Mouse (Mus musculus) urinary bladder, postnatal 4 days (tissue): Measurements from ENCODE around the gene Adora1.

ENCODE experiments used
- DNase-seq, 2 experiments: peaks; one replicate each; pipeline ENCODE4 v3.0.0; 2021 to 2022; ENCODE audit warnings: low spot score in 2 of 2

Adora1 gene

DNA sequence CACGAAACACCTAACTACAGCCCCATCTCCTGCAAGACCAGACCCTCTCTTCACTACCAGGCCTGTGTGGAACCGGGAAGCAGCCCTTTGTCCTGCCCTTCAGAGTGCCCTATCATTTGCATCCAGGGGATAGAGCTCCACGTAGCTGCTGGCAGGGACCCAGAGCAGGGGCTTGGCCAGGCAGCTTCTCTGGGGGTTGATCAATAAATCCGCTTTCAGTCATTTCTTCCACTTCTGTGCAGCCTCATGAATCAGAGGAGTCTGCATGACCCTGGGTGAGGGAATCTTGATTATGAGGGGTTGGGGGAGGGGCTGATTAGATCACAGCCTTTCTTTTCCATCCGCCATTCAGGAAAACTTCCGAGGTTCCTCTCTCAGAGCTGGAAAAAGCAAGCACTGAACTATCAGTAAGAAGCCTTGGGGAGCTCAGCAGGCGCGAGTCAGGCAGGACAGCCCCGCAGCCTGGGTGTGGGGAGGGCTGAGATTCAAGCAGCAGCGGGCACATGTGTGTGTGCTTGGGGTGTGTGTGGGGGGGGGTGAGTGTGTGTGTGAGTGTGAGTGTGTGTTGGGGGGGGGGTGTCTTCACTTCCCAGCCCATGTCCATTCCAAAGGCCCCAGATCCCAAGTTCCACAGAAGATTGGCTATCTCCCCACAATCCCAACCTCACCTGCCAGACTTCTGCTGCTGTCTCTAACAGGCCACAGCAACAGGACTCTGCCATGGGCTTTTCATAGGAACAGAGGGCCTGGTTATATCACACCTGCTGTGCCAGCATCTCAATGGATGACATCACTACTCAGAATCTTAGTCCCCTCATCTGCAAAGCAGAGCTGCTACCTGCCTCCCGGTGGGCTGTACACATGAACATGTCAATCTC is 19.2 kb downstream of the Adora1 start:
- no peak for DNase-seq

DNA sequence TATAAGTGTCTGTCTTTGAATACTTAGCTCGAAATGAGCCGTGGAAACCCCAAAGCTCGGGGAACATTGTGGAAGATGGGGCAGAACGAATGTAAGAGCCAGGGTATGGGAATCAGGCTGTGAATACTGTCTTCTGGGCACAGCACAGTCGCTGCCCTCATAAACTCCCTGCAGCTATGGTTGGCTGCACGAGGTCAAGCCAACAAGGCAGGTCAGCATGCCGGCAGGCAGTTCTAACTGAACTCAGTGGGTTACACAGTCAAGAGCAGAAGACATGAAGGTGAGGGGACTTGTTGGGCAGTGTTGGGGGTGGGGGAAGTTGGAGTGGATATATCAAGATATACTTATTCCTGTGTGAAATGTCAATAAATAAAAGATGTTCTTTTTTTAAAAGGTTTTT is 20.2 kb downstream of the Adora1 start:
- DNase-seq = no peak

DNA sequence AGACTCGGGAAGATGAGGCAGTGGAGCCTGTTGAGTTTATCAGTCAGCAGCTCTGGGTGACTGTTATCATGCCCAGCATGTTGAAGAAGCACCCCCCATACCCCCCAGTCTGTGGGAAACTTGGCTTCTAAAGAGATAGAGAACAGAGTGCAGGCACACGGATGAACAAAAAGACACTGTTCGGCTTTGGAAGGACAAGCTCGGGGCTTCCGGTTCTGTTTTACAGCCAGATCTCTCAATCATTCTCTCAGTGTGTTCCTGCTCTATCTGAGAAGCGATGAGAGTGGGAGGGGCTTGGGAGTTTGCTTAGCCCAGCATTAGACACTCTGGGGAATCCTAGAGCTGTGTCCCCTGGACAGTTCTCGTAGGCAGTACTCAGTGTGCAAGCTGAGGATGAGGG is 21.8 kb downstream of the Adora1 start:
- no peak for DNase-seq

DNA sequence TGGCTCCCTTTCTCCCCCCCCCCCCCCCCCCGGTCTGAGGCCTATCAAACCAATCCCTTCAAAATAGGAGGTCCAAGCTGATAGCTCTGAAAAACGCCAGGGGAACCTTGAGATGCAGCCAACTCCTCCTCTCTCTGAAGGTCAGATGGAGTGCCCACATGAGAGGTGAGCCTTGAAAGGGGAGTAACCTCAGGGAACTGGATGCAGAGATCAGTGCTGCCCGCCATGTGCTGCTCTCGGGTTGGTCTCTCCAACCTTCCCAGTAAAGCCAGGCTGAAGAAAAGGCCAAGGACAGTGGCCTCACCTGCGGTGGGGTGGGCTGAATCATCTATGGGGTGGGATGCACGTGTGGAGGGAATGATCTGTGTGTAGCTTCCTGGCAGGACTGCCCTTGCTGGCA is 22.9 kb downstream of the Adora1 start:
- no peak for DNase-seq

DNA sequence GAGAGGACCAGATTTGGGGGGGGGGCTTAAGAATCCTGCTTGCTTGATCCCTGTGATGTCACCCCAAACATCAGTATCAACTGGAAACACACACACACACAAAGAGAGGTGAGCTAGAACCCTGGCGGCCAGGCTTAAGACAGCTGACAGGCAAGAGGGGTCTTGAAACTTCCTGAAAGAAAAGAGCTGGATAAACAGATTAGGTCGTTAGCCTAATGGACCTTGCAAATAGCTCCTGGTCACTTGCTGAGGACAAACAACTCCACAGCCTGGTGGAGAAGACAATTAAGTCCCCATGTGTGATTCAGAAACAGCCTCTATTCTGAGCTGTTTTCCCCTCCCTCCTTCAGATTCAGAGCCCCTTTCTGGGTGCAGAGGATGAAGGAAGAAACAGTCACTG is 23.6 kb downstream of the Adora1 start:
- no peak for DNase-seq

DNA sequence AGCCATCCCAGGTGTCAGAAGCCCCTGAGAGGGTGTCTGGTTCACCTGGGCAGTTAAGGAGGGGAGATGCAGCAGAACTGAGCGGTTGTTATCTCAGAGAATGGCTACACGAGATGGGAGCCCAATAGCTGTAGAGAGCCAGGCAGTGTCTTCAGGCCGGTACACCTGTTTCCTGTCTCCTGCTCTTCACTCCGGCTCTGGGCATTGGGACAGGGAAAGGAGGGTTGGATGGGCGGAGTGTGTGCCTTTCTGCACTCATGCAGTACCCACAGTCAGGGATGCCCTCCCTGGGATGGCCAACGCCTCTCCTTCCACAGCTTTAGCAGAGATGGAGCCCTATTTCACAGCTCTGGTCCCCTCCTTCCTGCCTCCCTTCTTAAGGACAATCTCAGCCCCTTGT is 24.2 kb downstream of the Adora1 start:
- no peak for DNase-seq

DNA sequence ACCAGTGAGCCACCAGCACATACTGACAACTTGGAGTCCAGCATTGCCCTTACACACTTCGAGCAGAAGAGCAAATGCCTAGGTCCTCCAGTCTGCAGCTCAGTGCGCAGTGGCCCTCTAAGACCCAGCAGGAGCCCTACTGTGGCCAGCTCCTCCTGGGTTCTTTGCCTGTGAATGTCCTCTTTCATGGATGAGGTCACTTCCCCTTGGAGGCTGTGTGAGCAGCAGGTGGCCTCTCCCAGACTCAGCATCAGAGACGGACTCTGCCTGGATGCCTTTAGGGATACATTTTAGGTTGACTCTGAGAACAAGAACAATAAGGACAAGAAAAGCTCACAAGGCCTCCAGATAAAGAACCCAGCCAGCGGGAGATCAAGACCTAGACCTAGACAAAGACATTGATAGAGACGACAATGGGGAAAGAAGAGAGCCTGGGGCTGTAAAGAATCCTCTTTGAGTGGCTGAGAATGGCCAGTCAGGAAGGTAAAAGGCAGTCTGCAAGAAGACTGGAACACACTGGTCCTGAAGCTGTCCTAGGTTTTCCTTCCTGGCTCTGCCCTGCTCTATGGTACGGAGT is 25.0 kb downstream of the Adora1 start:
- DNase-seq = no peak

DNA sequence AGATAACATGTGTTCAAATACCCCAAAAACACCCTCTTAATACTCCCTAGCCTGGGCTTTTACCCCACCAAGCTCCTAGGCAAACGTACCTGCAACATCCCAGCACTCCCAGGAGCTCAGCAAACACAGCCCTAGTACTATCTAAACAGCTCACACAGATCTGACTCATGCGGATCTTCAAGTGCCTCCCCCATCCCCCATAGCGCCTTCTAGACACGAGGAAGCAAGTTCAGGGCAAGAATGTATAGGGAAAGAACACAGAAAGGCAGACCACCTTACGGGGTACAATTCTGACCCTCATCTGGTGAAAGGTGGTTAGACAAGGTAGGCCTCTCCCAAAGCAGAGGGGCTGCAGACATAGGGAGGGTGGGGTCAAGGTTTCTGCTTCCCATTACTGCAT is 29.1 kb downstream of the Adora1 start:
- no peak for DNase-seq

DNA sequence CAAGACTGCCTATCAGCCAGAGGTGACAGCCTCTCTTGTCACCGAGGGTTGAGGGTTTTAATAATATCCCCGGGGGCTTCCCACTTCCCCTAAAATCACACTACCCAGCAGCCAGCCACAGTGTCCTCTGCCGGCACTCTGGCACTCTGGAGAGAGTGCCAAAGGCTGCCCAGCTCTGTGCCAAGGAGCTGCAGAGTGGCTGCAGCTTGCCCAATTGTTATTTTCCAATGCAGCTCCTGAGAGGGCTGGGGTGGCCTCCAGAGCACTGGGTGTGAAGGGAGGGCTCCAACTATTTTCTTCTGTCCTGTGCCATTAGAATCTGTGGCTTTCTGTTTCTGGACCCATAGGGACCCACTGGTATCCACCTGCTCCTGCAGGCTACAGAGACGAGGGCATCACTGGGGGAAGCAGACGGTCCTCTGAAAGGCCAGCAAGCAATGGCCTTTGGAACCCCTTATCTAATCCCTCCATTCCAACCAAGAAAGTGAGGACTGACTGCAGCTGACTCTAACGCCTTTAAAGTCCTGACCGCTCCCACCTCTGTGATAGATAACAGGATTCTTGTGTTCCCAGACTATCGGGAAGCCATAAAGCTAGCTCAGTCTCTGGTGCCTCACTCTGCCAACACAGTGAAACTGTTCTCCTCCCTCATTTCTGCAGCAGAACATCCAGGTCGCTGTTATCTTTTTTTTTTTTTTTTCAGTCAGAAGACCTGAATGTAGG is 29.8 kb downstream of the Adora1 start:
- DNase-seq = no peak

DNA sequence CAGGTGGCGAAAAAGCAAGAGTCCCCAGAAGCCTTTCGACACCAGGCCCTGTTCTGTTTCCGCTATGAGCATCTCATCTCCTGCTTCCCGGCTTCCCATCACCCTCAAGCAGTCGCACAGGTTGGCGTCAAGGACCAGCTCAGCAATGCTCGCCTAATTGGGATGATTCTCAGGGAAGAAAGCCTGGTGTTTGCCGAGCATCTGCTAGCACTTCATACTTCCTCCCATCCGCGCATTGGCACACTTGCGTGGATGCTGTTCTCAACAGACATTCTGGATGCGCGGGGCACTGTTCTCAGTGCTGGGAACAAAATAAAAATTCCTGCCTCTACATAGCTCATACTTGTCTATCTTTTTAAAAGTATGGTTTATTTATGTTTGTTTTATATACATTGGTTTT is 31.0 kb downstream of the Adora1 start:
- DNase-seq = no peak

DNA sequence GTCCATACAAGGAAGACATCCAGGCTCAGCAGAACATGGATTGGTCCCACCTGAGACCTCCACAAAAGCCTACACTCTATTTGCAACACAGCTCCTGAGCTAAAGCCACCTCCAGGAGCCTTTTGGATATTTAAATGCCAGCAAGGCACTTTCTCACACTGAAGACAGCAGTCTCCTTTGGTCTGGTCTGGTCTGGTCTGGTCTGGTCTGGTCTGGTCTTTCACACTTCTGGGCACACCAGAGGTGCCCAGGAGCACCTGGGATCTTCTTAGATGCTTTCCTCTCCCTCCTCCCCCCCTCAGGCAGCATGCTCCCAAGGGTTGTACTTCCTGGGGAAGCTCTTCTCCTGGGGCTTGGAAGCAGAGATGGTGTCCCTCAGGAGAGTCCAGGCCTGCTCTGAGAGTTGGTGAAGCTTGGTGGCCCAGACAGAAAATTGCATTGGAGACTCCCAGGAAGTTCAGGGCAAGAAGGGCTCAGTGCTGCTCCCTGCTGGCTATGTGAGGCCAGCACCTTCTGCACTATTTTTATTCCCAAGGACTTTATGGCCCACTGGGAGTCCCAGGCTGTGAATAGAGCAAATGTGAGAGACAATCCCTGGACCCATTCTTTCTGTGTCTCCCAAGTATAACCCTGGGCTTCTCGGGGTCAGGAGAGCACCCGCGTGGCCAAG is 33.3 kb downstream of the Adora1 start:
- DNase-seq = peak; percentile 42 to 72

DNA sequence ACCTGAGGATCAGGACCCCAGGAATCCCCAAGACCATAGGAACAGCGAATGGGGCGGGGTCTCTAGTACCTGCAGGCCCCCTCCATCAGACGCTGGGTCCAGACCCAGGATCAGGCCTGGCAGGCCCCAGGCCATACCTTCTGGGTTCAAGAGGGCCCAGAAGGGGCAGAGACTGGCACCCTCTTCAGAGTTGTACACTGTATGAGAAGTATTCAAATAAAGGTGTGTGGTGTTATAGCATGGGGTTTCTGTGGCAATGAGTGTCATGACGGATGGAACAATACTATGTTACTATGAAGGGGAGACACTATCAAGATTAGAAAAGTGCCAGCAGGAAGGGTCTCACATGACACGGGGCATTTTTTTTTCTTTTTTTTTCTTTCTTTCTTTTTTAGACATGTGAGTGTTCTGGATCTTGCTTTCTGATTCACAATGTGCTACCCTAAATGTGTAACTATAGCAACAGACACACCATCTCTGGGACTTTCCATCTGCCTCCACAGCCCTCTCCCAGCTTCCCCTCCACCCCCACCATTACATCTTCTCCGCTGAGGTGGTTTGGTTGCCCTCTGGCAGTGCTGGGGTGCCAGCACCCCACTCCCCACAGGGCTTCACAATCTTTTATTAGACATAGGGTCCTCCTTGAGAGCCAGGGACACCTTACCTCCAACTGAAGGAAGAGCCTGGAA is 34.1 kb downstream of the Adora1 start:
- DNase-seq = no peak

DNA sequence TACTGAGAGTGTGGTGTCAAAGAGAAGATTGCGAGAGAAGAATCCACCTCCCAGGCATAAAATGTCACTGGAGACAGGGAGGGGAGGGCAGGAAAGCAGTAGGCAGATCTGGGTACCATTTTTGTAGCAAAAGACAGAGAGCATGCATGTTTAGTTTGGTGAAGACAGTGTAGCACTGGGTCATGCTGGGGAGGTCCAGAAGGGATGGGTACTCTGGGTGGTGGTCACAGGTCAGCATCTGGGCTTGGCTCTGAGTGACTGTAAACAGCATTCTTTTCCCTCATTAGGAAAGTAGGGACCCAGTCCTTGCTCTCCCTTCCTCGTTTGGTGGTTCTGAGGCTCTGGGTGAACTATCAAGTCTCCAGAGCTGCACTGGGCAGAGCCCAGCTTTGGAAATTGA is 34.8 kb downstream of the Adora1 start:
- DNase-seq = no peak

DNA sequence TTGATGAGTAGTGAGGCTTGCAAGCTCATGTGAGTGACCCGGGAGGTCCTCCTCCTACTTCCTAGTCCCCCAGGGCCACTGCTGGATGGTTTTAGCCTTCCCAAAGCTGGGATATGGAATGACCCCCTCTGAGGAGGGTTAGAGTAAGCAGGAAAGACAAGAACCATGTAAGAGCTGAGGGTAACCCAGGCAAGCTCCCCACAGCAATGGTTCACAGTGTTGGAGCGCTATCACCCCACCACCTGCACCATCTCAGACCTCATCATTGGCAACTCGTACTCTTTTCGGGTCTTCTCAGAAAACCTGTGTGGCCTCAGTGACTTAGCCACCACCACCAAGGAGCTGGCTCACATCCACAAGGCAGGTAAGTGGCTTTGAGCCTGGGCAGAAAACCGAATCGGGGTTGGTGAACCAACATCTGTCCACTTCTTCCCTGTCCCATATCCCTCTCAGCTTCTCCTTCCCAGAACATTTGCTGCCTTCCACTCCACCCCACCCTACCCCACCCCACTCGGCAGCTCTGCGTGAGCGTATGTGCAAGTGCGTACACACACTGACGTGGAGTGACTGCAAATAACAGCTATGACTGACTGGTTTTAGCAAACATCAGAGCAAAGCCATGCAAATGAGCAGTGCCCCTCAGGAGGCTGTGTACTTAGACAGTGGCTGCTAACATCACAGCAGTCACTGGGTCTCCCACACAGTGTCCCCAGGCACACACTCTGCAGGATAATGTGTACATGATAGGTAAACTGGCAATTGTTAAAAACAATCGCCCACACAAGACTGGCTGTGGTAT is 36.8 kb downstream of the Adora1 start:
- no peak for DNase-seq

DNA sequence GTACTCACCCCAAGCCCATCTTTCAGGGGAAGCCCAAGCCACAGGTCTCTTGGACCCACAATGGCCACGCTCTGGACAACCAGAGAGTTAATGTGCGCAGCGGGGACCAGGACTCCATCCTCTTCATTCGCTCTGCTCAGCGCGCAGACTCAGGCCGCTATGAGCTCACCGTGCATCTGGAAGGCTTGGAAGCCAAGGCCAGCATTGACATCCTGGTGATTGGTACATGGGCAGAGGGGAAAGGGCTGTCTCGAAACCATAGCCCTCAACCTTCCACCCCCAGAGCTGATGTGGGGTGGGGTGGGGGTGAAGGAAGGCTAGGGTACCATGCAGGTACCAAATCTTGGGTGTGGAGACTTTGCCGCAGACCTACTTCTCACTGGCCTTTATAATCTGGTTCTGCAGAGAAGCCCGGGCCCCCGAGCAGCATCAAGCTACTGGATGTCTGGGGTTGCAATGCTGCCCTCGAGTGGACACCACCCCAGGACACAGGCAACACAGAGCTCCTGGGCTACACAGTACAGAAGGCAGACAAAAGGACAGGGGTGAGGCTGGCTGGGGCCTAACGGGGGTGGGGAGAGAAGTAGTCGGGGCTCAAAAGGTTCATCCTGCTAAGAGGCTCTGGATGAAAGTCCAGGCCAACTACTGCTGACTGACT is 37.8 kb downstream of the Adora1 start:
- no peak for DNase-seq

DNA sequence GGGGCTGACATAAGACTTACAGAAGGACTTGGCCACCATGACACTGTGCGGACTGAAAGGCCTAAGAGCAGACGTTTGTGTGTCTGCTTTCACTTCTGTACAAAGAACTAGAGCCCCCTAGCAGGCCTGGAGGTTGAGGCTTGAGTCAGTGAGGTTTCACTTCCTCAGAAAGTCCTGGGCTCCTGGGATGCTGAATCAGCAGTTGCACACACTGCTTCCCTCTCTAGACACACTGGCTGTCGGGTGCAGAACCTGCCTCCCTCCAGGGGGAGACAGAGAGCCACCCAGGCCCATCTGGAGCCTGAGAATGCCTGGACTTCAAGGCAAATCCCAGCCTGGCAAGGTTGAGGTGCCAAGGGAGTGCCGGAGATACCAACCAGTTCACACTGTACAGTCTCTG is 38.8 kb downstream of the Adora1 start:
- DNase-seq = peak; percentile 65 to 79

DNA sequence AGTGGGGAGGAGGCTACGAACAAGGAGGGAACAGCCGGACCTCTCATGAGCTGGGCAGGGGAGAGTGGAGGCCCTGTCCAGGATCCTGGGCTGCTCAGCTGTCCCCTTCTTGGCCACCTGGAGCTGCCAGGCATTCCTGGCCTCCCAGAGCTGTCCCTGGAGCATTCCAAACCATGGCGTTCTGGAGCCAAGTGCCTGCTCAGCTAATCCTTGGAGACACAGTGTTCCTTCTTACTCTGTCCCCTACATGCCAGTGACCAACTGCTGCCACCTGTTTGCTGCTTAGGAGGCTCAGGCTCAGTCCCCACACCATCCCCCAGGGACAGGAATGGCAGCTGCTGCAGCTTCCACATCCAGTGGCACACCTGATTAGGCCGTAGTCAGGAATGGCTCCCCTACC is 39.3 kb downstream of the Adora1 start:
- no peak for DNase-seq

DNA sequence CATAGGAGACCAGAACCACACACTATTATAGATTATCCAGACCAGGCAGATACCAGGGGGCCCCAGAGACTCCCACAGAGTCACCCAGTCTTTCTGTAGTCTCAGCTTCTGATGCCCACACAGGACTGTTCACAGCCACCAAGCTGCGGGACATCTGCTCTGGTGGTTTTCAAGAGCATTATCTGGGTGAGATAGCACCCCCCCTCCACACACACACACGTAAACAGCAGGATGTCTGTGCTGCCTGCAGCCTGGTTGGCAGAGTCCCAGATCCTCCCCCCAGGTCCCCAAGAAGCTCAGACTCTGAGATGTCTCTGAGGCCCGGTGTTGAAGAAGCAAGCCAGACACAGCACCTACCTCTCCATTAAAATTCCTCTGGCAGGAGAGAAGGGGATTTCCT is 39.7 kb downstream of the Adora1 start:
- no peak for DNase-seq

DNA sequence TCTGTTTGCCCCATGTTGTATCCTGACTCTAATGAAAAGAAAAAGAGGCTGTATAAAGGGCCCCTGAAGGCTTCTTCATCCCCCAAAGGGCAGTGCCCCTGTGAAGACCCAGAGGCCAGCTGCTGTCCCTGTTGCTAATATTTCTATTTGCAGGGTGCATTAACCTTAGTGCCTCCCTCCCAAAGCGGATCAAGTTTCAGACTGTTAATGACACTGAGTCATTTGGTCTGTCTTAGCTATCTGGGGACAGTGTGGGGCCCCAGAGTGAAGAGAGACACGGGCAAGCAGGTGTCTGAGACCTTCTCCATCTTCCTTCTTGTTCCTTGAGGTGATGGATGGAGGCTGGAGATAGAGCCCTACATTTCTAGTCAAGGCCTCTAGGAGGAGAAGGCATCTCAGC is 40.1 kb downstream of the Adora1 start:
- DNase-seq = no peak

DNA sequence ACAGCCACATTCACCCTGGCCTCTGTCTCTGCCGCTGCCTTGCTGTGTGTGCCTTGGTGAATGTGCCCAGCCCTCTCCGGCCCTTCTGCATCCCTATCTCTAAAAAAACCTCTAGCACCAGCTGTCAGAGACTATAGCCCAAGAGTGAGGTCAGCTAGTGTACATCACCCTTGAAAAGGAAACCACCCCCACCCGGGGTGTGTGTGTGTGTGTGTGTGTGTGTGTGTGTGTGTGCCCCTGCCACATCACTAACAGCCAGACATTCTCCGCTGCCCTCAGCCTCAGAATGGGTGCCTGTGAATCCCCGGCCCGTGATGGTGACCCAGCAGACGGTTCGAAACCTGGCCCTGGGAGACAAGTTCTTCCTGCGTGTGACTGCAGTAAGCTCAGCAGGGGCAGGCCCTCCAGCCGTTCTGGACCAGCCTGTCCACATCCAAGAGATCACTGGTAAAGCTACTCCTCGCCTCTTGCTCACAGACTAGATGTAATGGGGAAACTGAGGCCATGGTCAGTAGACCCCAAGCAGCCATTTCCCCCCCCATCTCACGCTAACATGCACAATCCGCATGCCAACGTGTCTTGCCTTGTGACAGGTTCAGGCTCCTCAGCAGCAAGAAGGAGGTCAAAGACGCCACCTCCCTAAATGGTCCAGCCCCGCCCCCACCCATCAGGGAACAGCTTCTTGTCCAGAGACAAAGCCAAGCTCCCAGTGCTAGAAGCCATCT is 40.8 kb downstream of the Adora1 start:
- DNase-seq = no peak
